Mouse (Mus musculus) bone marrow, adult 2 months (tissue): ENCODE measurements around the gene Zmym6.

Source experiments
- CTCF ChIP-seq: fragments of 200-500 bp; IDR thresholded peaks from 2 replicates; pipeline ENCODE4 v1.5.1; 2011; ENCODE audit warnings: low read length, control low read depth; ENCODE audit not compliant: control insufficient read depth, insufficient read depth
- POLR2A ChIP-seq: fragments of 200-500 bp; IDR thresholded peaks from 2 replicates; pipeline ENCODE4 v1.6.1; 2011; ENCODE audit warnings: low read depth, mild to moderate bottlenecking, control low read depth, low read length, borderline replicate concordance; ENCODE audit not compliant: control insufficient read depth

DNA sequence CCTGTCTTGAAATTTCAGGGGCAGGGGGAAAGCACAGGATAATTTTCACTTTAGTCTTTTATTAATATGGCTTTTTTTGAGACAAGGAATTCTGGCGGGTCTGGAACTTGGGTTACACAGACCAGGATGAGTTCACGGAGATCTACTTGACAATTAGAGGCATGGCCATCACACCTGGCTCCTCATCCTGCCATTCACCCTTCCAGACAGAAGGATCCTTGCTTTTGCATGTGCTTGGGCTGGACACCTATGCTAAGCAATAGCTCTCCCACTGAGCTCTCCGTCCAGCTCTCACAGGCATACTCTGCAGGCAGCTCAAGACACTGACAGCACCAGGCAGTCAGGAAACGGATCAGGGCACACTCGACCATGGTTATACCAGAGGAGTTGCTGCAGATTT, 24.1 kb upstream of the Zmym6 start:
- no peak for TF ChIP-seq CTCF
- no peak for TF ChIP-seq POLR2A
